Mouse (Mus musculus) spleen, adult 2 months (tissue): ENCODE measurements around the gene Olfr952. TPM values are rescaled to one million over a fixed set of nuclear protein-coding genes. Genes with fewer than 3 reads are reported as not detected.

Source experiments
- DNase-seq, 2 experiments: peaks; one replicate each; pipeline versions ENCODE4 v3.0.0 to v3.0.0-alpha.2; 2012 to 2021; ENCODE audit warnings: low spot score in 2 of 2, low read depth in 1 of 2
- H3K27ac ChIP-seq: fragments of 200-500 bp; 2 replicates; pipeline ENCODE4 v1.5.1; 2012; ENCODE audit warnings: low read length, inconsistent platforms; ENCODE audit not compliant: insufficient read depth
- H3K27me3 ChIP-seq: fragments of 200-500 bp; 2 replicates; pipeline ENCODE4 v1.6.1; 2012; ENCODE audit warnings: mild to moderate bottlenecking, moderate library complexity, low read length, inconsistent platforms; ENCODE audit not compliant: control insufficient read depth, insufficient read depth
- H3K36me3 ChIP-seq: fragments of 200-500 bp; 2 replicates; pipeline ENCODE4 v1.6.1; 2012; ENCODE audit warnings: mild to moderate bottlenecking, low read length, inconsistent platforms; ENCODE audit not compliant: control insufficient read depth, insufficient read depth
- H3K4me1 ChIP-seq: fragments of 200-500 bp; 2 replicates; pipeline ENCODE4 v1.6.1; 2011; ENCODE audit warnings: inconsistent platforms; ENCODE audit not compliant: control insufficient read depth, insufficient read depth, insufficient read length
- H3K4me3 ChIP-seq: fragments of 200-500 bp; 2 replicates; pipeline ENCODE4 v1.5.1; 2011; ENCODE audit warnings: mild to moderate bottlenecking, inconsistent platforms; ENCODE audit not compliant: insufficient read depth, insufficient read length; ENCODE audit errors: extremely low read depth
- CTCF ChIP-seq: fragments of 200-500 bp; IDR thresholded peaks from 2 replicates; pipeline ENCODE4 v1.5.1; 2011; ENCODE audit warnings: mild to moderate bottlenecking, inconsistent platforms; ENCODE audit not compliant: insufficient read depth, insufficient read length, insufficient replicate concordance; ENCODE audit errors: extremely low read depth
- POLR2A ChIP-seq: fragments of 200-500 bp; IDR thresholded peaks from 2 replicates; pipeline ENCODE4 v1.6.1; 2011; ENCODE audit warnings: low read depth, low read length, inconsistent platforms
- WGBS: fragments of 180-500 bp; shearing (Covaris S2); methylation state at CpG from one replicate; pipeline ENCODE4 v1.1.7; 2018; 5-methylcytosine and 5-hydroxymethylcytosine counted together
- polyA plus RNA-seq: library from polyadenylated mRNA; depleted of rRNA; stranded (reverse); fragments of >200 nt; gene quantifications from 2 replicates; pipeline ENCODE4 v1.2.3, GENCODE M21; 2012; rRNA removed

Olfr952 gene
- not detected in 2 replicates for polyA plus RNA-seq

DNA sequence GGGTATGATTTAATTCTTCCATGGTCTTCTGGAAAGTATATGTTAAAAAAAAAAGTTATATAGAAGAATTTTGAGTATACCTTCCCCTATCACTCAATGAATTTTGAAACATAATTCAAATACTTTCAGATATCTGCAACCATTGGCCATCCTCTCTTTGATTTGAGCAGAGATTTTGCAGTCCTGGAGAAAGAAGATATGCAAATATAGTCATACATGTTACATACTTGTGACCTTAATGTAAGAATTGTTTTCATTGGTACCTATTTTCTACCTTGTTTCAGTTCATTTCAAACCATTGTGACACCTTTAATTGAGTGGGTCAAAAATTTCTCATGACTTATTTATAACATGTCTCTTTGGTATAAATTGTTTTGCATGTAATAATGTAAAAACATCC lies at the start of gene Olfr952:
Gene Olfr952 (minus strand): TSS at position 101 of the 400 bp plus-strand sequence.
- H3K27ac ChIP-seq = no peak within 1 kb of the TSS
- DNase-seq = no peak
- TF ChIP-seq POLR2A (no peak), CTCF (no peak)
- no peaks in the 10 kb centered on the region for H3K27me3 ChIP-seq
- H3K4me1 ChIP-seq = no peaks in the 10 kb centered on the region
- H3K4me3 ChIP-seq = no peak within 1 kb of the TSS
- no peaks in the 10 kb centered on the region for H3K36me3 ChIP-seq

DNA sequence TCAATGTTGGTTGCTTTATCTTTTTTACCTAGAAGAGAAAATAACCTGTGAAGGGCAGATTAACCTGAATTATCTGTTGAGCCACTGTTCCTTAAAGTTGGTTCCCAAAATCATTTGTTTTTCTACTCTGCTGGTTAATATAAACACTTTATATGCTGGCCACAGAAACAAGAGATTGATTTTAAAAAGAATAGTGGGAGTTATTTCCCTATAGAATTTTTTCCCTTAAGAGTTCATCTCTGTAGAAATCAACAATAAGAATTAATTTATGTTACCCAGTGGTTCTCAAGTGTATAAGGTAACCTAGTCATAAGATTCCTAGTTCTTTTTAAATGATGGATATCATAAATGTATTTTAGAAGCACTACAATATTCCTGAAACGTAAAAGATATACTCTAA lies 44.9 kb upstream of the Olfr952 start, which contains the start of gene Olfr955:
Gene Olfr955 (minus strand): TSS at position 101 of the 400 bp plus-strand sequence.
- 40% methylated on average over 1 of the region's 1 CpGs for WGBS
- Histone ChIP-seq H3K27ac (no peak within 1 kb of the TSS), H3K36me3 (no peaks in the 10 kb centered on the region), H3K27me3 (no peaks in the 10 kb centered on the region), H3K4me3 (no peak within 1 kb of the TSS), H3K4me1 (no peaks in the 10 kb centered on the region)
- TF ChIP-seq CTCF (no peak), POLR2A (no peak)
- no peak for DNase-seq

GRCm38 (mm10) chr9:39456401-39456800 lies 29.5 kb upstream of the Olfr952 start, which contains the start of gene Olfr954:
Gene Olfr954 (plus strand): TSS chr9:39456701.
- no peak within 1 kb of the TSS for H3K27ac ChIP-seq
- no peak within 1 kb of the TSS for H3K4me3 ChIP-seq
- no peaks in the 10 kb centered on the region for H3K4me1 ChIP-seq
- no peaks in the 10 kb centered on the region for H3K27me3 ChIP-seq
- no peak for DNase-seq
- TF ChIP-seq POLR2A = no peak
- no peak for TF ChIP-seq CTCF
- H3K36me3 ChIP-seq = no peaks in the 10 kb centered on the region
- 83% methylated on average over 6 of the region's 6 CpGs for WGBS

- H3K27ac ChIP-seq = no peak within 1 kb of the TSS
- 85% methylated on average over 2 of the region's 2 CpGs for WGBS
- no peaks in the 10 kb centered on the region for H3K4me1 ChIP-seq
- DNase-seq = no peak
- no peak within 1 kb of the TSS for H3K4me3 ChIP-seq
- TF ChIP-seq POLR2A (no peak), CTCF (no peak)
- no peaks in the 10 kb centered on the region for H3K27me3 ChIP-seq
- H3K36me3 ChIP-seq = no peaks in the 10 kb centered on the region
These were observed 39.8 kb downstream of the Olfr952 start, which contains the start of gene Olfr951 for GRCm38 (mm10) chr9:39387110-39387509. Gene Olfr951 (plus strand): TSS chr9:39387410.

Other genes with a start within 250 kb of the Olfr952 start
- gene Olfr944, start 225.2 kb downstream of the Olfr952 start, polyA plus RNA-seq = not detected in 2 replicates
- not detected in 2 replicates for gene Olfr1537, start 177.2 kb downstream of the Olfr952 start, polyA plus RNA-seq
- gene Olfr945, start 150.3 kb downstream of the Olfr952 start, polyA plus RNA-seq = not detected in 2 replicates
- gene Olfr948, start 101.1 kb downstream of the Olfr952 start, polyA plus RNA-seq = not detected in 2 replicates
- gene Olfr951, start 39.7 kb downstream of the Olfr952 start, polyA plus RNA-seq = not detected in 2 replicates
- gene Olfr954, start 29.6 kb upstream of the Olfr952 start, polyA plus RNA-seq = not detected in 2 replicates
- not detected in 2 replicates for gene Olfr955, start 44.8 kb upstream of the Olfr952 start, polyA plus RNA-seq
- not detected in 2 replicates for gene Olfr44, start 66.8 kb upstream of the Olfr952 start, polyA plus RNA-seq
- not detected in 2 replicates for gene Olfr957, start 88.7 kb upstream of the Olfr952 start, polyA plus RNA-seq
- not detected in 2 replicates for gene Olfr958, start 126.9 kb upstream of the Olfr952 start, polyA plus RNA-seq
- gene Olfr959, start 148.4 kb upstream of the Olfr952 start, polyA plus RNA-seq = not detected in 2 replicates
- not detected in 2 replicates for gene AW551984, start 177.3 kb upstream of the Olfr952 start, polyA plus RNA-seq
- not detected in 2 replicates for gene Olfr148, start 183.5 kb upstream of the Olfr952 start, polyA plus RNA-seq
- not detected in 2 replicates for gene Olfr960, start 194.2 kb upstream of the Olfr952 start, polyA plus RNA-seq
- not detected in 2 replicates for gene Olfr961, start 217.9 kb upstream of the Olfr952 start, polyA plus RNA-seq
- not detected in 2 replicates for gene Olfr963, start 240.1 kb upstream of the Olfr952 start, polyA plus RNA-seq